Comparison of ENCODE assay signal across 8 mouse cellular contexts in genomic region chr7:127104560-127105332, GRCm38 (mm10). TPM values are rescaled to one million over a fixed set of nuclear protein-coding genes. Genes with fewer than 3 reads are reported as not detected.
A peak's percentile ranks its signal among the peaks of the same experiment; 100 is the strongest.
DNase-seq lines count a peak whose midpoint lies in the region; ATAC-seq and TF ChIP-seq lines count a peak whose summit lies in the region.

No protein-coding gene starts in this region.

- H3K27ac ChIP-seq in ES-Bruce4 (ENCODE audit: insufficient read depth, low read length) = peak overlapping the region; percentile 52
- peak overlapping the region; percentile 41 for H3K27ac ChIP-seq in forebrain, embryonic 13.5 days
- no peak overlapping the region; the same call in 1 of the 2 replicates for H3K27ac ChIP-seq in liver, embryonic 16.5 days (ENCODE audit: low read length)
- H3K27ac ChIP-seq in neural tube, embryonic 13.5 days (replicated peaks) = peak overlapping the region; percentile 74
- H3K27ac ChIP-seq in testis, adult 2 months (ENCODE audit: control insufficient read depth, insufficient read depth, low read depth, low read length) = no peak overlapping the region; the same call in 1 of the 2 replicates

- H3K9ac ChIP-seq in ES-Bruce4 (ENCODE audit: low read depth, poor library complexity, severe bottlenecking) = 0 out of 2 replicates have a peak overlapping the region, but pooled peaks have one; percentile 11
- peak overlapping the region; percentile 56 for H3K9ac ChIP-seq in forebrain, embryonic 13.5 days
- no peak overlapping the region for H3K9ac ChIP-seq in liver, embryonic 16.5 days (ENCODE audit: low read depth, low read length)
- peak overlapping the region; percentile 71 for H3K9ac ChIP-seq in neural tube, embryonic 13.5 days

- WGBS in forebrain, embryonic 13.5 days = 16% methylated on average over 17 of the region's 17 CpGs
- WGBS in liver, embryonic 16.5 days (ENCODE audit: insufficient replicate concordance) = 15% methylated on average over 17 of the region's 17 CpGs
- 17% methylated on average over 17 of the region's 17 CpGs for WGBS in neural tube, embryonic 13.5 days

- ATAC-seq in forebrain, embryonic 13.5 days = peak; percentile 88
- ATAC-seq in liver, embryonic 16.5 days (ENCODE audit: low read depth) = peak; percentile 35; the same call in 1 of the 2 replicates
- ATAC-seq in neural tube, embryonic 13.5 days (ENCODE audit: low read depth) = peak; percentile 85

- peak; percentile 82 for TF ChIP-seq EP300 in ES-Bruce4 (IDR thresholded peaks at IDR 0.05; ENCODE audit: insufficient read depth, low read depth, low read length)

- no peaks in the 10 kb centered on the region for H3K27me3 ChIP-seq in ES-Bruce4 (ENCODE audit: control insufficient read depth, insufficient read depth, low read length, poor library complexity, severe bottlenecking)
- no peaks in the 10 kb centered on the region for H3K27me3 ChIP-seq in forebrain, embryonic 13.5 days
- H3K27me3 ChIP-seq in liver, embryonic 16.5 days (ENCODE audit: control insufficient read depth, insufficient read depth, low read depth, low read length) = no peaks in the 10 kb centered on the region
- H3K27me3 ChIP-seq in neural tube, embryonic 13.5 days = no peaks in the 10 kb centered on the region
- no peaks in the 10 kb centered on the region for H3K27me3 ChIP-seq in testis, adult 2 months (ENCODE audit: control insufficient read depth, insufficient read depth, low read length)

- H3K4me3 ChIP-seq in ES-Bruce4 (ENCODE audit: low read depth, low read length) = peak overlapping the region; percentile 67
- H3K4me3 ChIP-seq in forebrain, embryonic 13.5 days = peak overlapping the region; percentile 33
- peak overlapping the region; percentile 19; the same call in 1 of the 2 replicates for H3K4me3 ChIP-seq in liver, embryonic 16.5 days (ENCODE audit: low read depth, low read length)
- H3K4me3 ChIP-seq in neural tube, embryonic 13.5 days = peak overlapping the region; percentile 30
- H3K4me3 ChIP-seq in testis, adult 2 months (ENCODE audit: control insufficient read depth, low read depth, low read length) = peak overlapping the region; percentile 55

- peak overlapping the region; percentile 52 for H3K4me2 ChIP-seq in forebrain, embryonic 13.5 days
- peak overlapping the region; percentile 47 for H3K4me2 ChIP-seq in liver, embryonic 16.5 days (ENCODE audit: low read depth, low read length)
- H3K4me2 ChIP-seq in neural tube, embryonic 13.5 days = peak overlapping the region; percentile 53

- peak; percentile 42 for TF ChIP-seq CTCF in ES-Bruce4 (IDR thresholded peaks at IDR 0.05; ENCODE audit: low read depth, low read length)
- TF ChIP-seq CTCF in testis, adult 2 months (IDR thresholded peaks at IDR 0.05; ENCODE audit: control insufficient read depth, insufficient read depth, insufficient replicate concordance, low read depth, low read length) = no peak

- intact Hi-C loops in heart, postnatal 10 days (cut with DNase I) = loop anchor here (2.0 to 5.0 kb wide), 4 partner anchors 77 to 282 kb away; partner anchors contain the start of gene Maz

- no peak for TF ChIP-seq POLR2A in ES-Bruce4 (IDR thresholded peaks at IDR 0.05; ENCODE audit: insufficient read depth, low read length)
- TF ChIP-seq POLR2A in testis, adult 2 months (IDR thresholded peaks at IDR 0.05; ENCODE audit: control insufficient read depth, low read depth, low read length) = no peak; the same call in 1 of the 2 replicates

- no peaks in the 10 kb centered on the region for H3K9me3 ChIP-seq in ES-Bruce4 (replicated peaks; ENCODE audit: control insufficient read depth, insufficient read depth, low read length, poor library complexity, severe bottlenecking)
- no peaks in the 10 kb centered on the region for H3K9me3 ChIP-seq in forebrain, embryonic 13.5 days (replicated peaks)
- H3K9me3 ChIP-seq in liver, embryonic 16.5 days (replicated peaks; ENCODE audit: control insufficient read depth, low read length) = no peaks in the 10 kb centered on the region
- no peaks in the 10 kb centered on the region for H3K9me3 ChIP-seq in neural tube, embryonic 13.5 days

- peak; percentile 67 for DNase-seq in c-Kit-positive CD71-positive TER-119-positive erythroid progenitor cells, embryonic 14.5 days (ENCODE audit: low spot score)
- DNase-seq in heart, postnatal 10 days = peak; percentile 89 to 90
- DNase-seq in kidney, postnatal 4 days = peak; percentile 75 to 85

- peaks cover 5% of the 10 kb centered on the region for H3K4me1 ChIP-seq in ES-Bruce4 (ENCODE audit: control insufficient read depth, insufficient read depth, low read length)
- H3K4me1 ChIP-seq in forebrain, embryonic 13.5 days = peaks cover 12% of the 10 kb centered on the region; the same call in 1 of the 2 replicates
- peaks cover 9% of the 10 kb centered on the region for H3K4me1 ChIP-seq in liver, embryonic 16.5 days (ENCODE audit: control insufficient read depth, low read depth, low read length)
- peaks cover 9% of the 10 kb centered on the region for H3K4me1 ChIP-seq in neural tube, embryonic 13.5 days (replicated peaks)
- no peaks in the 10 kb centered on the region for H3K4me1 ChIP-seq in testis, adult 2 months (ENCODE audit: control insufficient read depth, insufficient read depth, low read length)

- no peaks in the 10 kb centered on the region for H3K36me3 ChIP-seq in ES-Bruce4 (ENCODE audit: control insufficient read depth, insufficient read depth, low read length, poor library complexity, severe bottlenecking)
- no peaks in the 10 kb centered on the region for H3K36me3 ChIP-seq in forebrain, embryonic 13.5 days (ENCODE audit: poor library complexity, severe bottlenecking)
- H3K36me3 ChIP-seq in liver, embryonic 16.5 days (ENCODE audit: control insufficient read depth, insufficient read depth) = no peaks in the 10 kb centered on the region
- H3K36me3 ChIP-seq in neural tube, embryonic 13.5 days = no peaks in the 10 kb centered on the region
- H3K36me3 ChIP-seq in testis, adult 2 months (ENCODE audit: control insufficient read depth, insufficient read depth, low read length) = no peaks in the 10 kb centered on the region

RNA-seq across cellular contexts. Expression of gene AI467606, which starts 13.6 kb away (rescaled TPM):
- polyA plus RNA-seq in ES-Bruce4 (2011; ENCODE audit: insufficient read depth, insufficient read length, low read depth, missing spikeins) = 1.6 TPM in 2 replicates
- 0.91 and 1.0 TPM in 2 replicates for polyA plus RNA-seq in forebrain, embryonic 13.5 days (2015; fragmentation: Nextera tagmentation; extraction: Ambion mirVana)
- 1 to 10 TPM in 1 of 2 experiments, under 1 TPM in 1; 0.94 to 1.5 TPM for total RNA-seq in heart, postnatal 10 days (2021)
- 8.1 and 8.7 TPM in 2 replicates for polyA plus RNA-seq in liver, embryonic 16.5 days (2015; fragmentation: Nextera tagmentation; extraction: Ambion mirVana)
- polyA plus RNA-seq in neural tube, embryonic 13.5 days (2015; fragmentation: Nextera tagmentation; extraction: Ambion mirVana) = 1.0 and 2.4 TPM in 2 replicates
- polyA plus RNA-seq in testis, adult 2 months (2012; rRNA removed) = 4.6 and 4.9 TPM in 2 replicates

RNA-seq across cellular contexts. Expression of gene Qprt, which starts 17.3 kb away (rescaled TPM):
- polyA plus RNA-seq in ES-Bruce4 (2011; ENCODE audit: insufficient read depth, insufficient read length, low read depth, missing spikeins) = 8.6 and 9.3 TPM in 2 replicates
- polyA plus RNA-seq in forebrain, embryonic 13.5 days (2015; fragmentation: Nextera tagmentation; extraction: Ambion mirVana) = 0.67 and 0.96 TPM in 2 replicates
- under 1 TPM in 1 of 2 experiments, not detected in 1; 0.29 TPM for total RNA-seq in heart, postnatal 10 days (2021)
- polyA plus RNA-seq in liver, embryonic 16.5 days (2015; fragmentation: Nextera tagmentation; extraction: Ambion mirVana) = 74.1 and 76.6 TPM in 2 replicates
- polyA plus RNA-seq in neural tube, embryonic 13.5 days (2015; fragmentation: Nextera tagmentation; extraction: Ambion mirVana) = 0.63 and 1.4 TPM in 2 replicates
- polyA plus RNA-seq in testis, adult 2 months (2012; rRNA removed) = 0.05 and 0.22 TPM in 2 replicates

RNA-seq across cellular contexts. Expression of gene Zg16, which starts 17.6 kb away (rescaled TPM):
- not detected in 2 replicates for polyA plus RNA-seq in ES-Bruce4 (2011; ENCODE audit: insufficient read depth, insufficient read length, low read depth, missing spikeins)
- not detected in 2 replicates for polyA plus RNA-seq in forebrain, embryonic 13.5 days (2015; fragmentation: Nextera tagmentation; extraction: Ambion mirVana)
- not detected for total RNA-seq in heart, postnatal 10 days (2021)
- polyA plus RNA-seq in liver, embryonic 16.5 days (2015; fragmentation: Nextera tagmentation; extraction: Ambion mirVana) = 0.58 TPM in 1 of 2 replicates, not detected in the other
- polyA plus RNA-seq in neural tube, embryonic 13.5 days (2015; fragmentation: Nextera tagmentation; extraction: Ambion mirVana) = not detected in 2 replicates
- polyA plus RNA-seq in testis, adult 2 months (2012; rRNA removed) = 0.76 and 0.93 TPM in 2 replicates

RNA-seq across cellular contexts. Expression of gene Spn, which starts 32.9 kb away (rescaled TPM):
- 1.5 and 2.2 TPM in 2 replicates for polyA plus RNA-seq in ES-Bruce4 (2011; ENCODE audit: insufficient read depth, insufficient read length, low read depth, missing spikeins)
- 0.08 TPM in 1 of 2 replicates, not detected in the other for polyA plus RNA-seq in forebrain, embryonic 13.5 days (2015; fragmentation: Nextera tagmentation; extraction: Ambion mirVana)
- total RNA-seq in heart, postnatal 10 days (2021) = under 1 TPM; 0.72 to 0.84 TPM
- polyA plus RNA-seq in liver, embryonic 16.5 days (2015; fragmentation: Nextera tagmentation; extraction: Ambion mirVana) = 5.5 and 6.3 TPM in 2 replicates
- 0.08 and 0.10 TPM in 2 replicates for polyA plus RNA-seq in neural tube, embryonic 13.5 days (2015; fragmentation: Nextera tagmentation; extraction: Ambion mirVana)
- polyA plus RNA-seq in testis, adult 2 months (2012; rRNA removed) = 0.09 and 0.10 TPM in 2 replicates

Comparison
In these comparisons a context has a peak if more than half of its experiments do, and no peak if none do; other contexts are left out.
1. H3K27ac ChIP-seq: peak in ES-Bruce4 (single experiment), forebrain, embryonic 13.5 days (single experiment) and neural tube, embryonic 13.5 days (single experiment); none in liver, embryonic 16.5 days (single experiment) and testis, adult 2 months (single experiment).
2. ATAC-seq: peak in every context shown above with its lines; median percentile 88 in forebrain, embryonic 13.5 days; 85 in neural tube, embryonic 13.5 days; 35 in liver, embryonic 16.5 days.
3. Peak in every context shown above with its lines, with median percentiles within 50 percentile points of each other: H3K4me3 ChIP-seq, DNase-seq and H3K4me2 ChIP-seq.